Mouse (Mus musculus) hindlimb bud, embryonic 11.5 days (tissue): ENCODE data around the gene Hoxd10.

Experiments used
- DNase-seq: peaks from one replicate; pipeline ENCODE4 v3.0.0-alpha.2; 2012; ENCODE audit warnings: low read depth, low spot score; ENCODE audit errors: extremely low spot score

Gene Hoxd10

GRCm38 (mm10) chr2:74694066-74694465 is 2.3 kb downstream of the Hoxd10 start:
- no peak for DNase-seq

GRCm38 (mm10) chr2:74695383-74695782 is 3.7 kb downstream of the Hoxd10 start:
- DNase-seq, result no peak

- no peak for DNase-seq
These were observed 4.2 kb downstream of the Hoxd10 start for GRCm38 (mm10) chr2:74695813-74696430.

- DNase-seq, result no peak
These were observed 5.0 kb downstream of the Hoxd10 start for GRCm38 (mm10) chr2:74696442-74697335.

GRCm38 (mm10) chr2:74697567-74698121 is 5.9 kb downstream of the Hoxd10 start, which contains the start of gene Hoxd9:
TSS of gene Hoxd9 (plus strand) at chr2:74697727.
- DNase-seq, result no peak

GRCm38 (mm10) chr2:74698201-74699052 is 6.7 kb downstream of the Hoxd10 start:
- DNase-seq, result no peak

- no peak for DNase-seq
These were observed 7.3 kb downstream of the Hoxd10 start for GRCm38 (mm10) chr2:74699053-74699430.

GRCm38 (mm10) chr2:74699664-74700545 is 8.2 kb downstream of the Hoxd10 start:
- no peak for DNase-seq

- DNase-seq, result no peak
These were observed 8.9 kb downstream of the Hoxd10 start for GRCm38 (mm10) chr2:74700546-74701112.

GRCm38 (mm10) chr2:74701949-74702819 is 10.5 kb downstream of the Hoxd10 start:
- DNase-seq, result no peak

- no peak for DNase-seq
These were observed 11.1 kb downstream of the Hoxd10 start for GRCm38 (mm10) chr2:74702820-74703219.

- no peak for DNase-seq
These were observed 11.6 kb downstream of the Hoxd10 start for GRCm38 (mm10) chr2:74703317-74703716.

- DNase-seq, result no peak
These were observed 12.1 kb downstream of the Hoxd10 start for GRCm38 (mm10) chr2:74703720-74704392.

- DNase-seq, result no peak
These were observed 12.8 kb downstream of the Hoxd10 start, which contains the start of gene Hoxd8 for GRCm38 (mm10) chr2:74704393-74704998. TSS of gene Hoxd8 (plus strand) at chr2:74704615.

GRCm38 (mm10) chr2:74704999-74705466 is 13.3 kb downstream of the Hoxd10 start:
- DNase-seq, result no peak

- DNase-seq, result no peak
These were observed 13.9 kb downstream of the Hoxd10 start for GRCm38 (mm10) chr2:74705467-74706089.

- DNase-seq, result no peak
These were observed 14.8 kb downstream of the Hoxd10 start for GRCm38 (mm10) chr2:74706393-74706960.
